Mouse (Mus musculus): Measurements from ENCODE around the gene Arid5b. TPM values are rescaled to one million over a fixed set of nuclear protein-coding genes. Genes with fewer than 3 reads are reported as not detected.

Arid5b gene
- polyA plus RNA-seq, 1 experiment from 2014 or later = 12.6 TPM

DNA sequence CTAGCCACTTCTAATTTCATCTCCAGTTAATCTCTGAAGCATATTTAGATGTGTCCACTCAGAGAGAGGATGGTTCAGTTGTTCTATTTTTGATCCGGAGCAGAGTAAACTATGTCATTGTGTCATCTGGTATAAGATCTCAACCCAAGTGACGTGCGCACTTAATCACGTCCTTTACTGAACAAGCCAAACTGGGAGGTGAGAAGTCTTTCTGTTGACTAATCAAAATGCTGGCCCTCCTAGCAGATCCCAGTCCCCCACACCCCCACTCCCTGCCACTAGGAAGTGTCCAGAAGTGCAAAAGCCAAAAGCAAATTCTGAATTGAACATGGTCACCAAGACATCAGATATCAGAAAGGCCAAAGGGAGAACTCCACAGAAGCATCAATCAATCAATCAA, 144.0 kb downstream of the Arid5b start:
- Histone ChIP-seq H3K9ac (no peak overlapping the region), H3K27me3 (no peaks in the 10 kb centered on the region), H3K9me3 (replicated peaks) (peaks cover 4% of the 10 kb centered on the region; the same call in 1 of the 2 replicates), H3K4me2 (no peak overlapping the region), H3K27ac (no peak overlapping the region), H3K4me1 (peaks cover 30% of the 10 kb centered on the region), H3K36me3 (ENCODE audit: poor library complexity, severe bottlenecking) (no peaks in the 10 kb centered on the region; the same call in 1 of the 2 replicates), H3K4me3 (no peak overlapping the region)
- 89% methylated on average over 4 of the region's 4 CpGs for WGBS
- no peak for ATAC-seq

DNA sequence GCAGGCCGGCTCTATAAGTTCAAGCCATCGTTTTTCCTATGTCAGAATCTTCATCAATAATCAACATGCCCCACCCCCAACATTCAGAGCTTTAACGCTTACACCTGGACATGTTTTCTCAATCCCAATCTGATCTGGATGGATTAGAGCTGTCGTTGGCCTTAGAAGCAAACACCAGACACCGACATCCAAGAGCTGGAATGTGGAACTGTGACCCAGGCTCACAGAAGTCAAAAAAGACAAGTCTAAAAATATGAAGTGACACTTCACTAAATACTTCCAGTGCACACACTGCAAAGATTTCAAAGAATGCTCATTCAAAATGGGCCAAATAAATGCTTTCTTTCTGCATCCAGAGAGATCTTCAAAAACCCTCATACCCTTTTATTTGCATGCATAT, 144.5 kb downstream of the Arid5b start:
- H3K4me3 ChIP-seq = no peak overlapping the region
- H3K4me2 ChIP-seq = no peak overlapping the region
- H3K4me1 ChIP-seq = peaks cover 30% of the 10 kb centered on the region
- peaks cover 4% of the 10 kb centered on the region; the same call in 1 of the 2 replicates for H3K9me3 ChIP-seq (replicated peaks)
- no peak overlapping the region for H3K9ac ChIP-seq
- H3K36me3 ChIP-seq (ENCODE audit: poor library complexity, severe bottlenecking) = no peaks in the 10 kb centered on the region; the same call in 1 of the 2 replicates
- ATAC-seq = no peak
- H3K27me3 ChIP-seq = no peaks in the 10 kb centered on the region
- H3K27ac ChIP-seq = no peak overlapping the region
- 92% methylated on average over 5 of the region's 5 CpGs for WGBS

DNA sequence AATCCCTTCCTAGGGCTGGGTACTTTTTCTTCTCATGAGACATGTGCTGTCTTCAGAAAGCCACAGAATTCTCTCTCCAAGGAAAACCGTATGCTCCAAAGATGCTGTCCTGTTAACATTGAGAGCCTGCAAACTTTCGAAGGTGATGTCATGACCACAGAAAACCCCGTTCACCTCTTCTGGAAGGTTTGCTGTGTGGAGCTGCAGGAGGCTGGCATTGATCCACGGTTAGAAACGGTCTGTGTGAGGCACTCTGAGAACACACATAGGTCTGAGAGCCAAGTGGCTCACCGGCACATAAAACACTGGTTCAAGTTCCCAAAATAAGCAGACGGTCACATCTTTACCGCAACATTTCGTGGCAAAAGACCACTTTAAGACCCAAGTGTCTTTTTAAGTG, 145.9 kb downstream of the Arid5b start:
- peaks cover 31% of the 10 kb centered on the region for H3K4me1 ChIP-seq
- WGBS = 92% methylated on average over 9 of the region's 9 CpGs
- ATAC-seq = no peak

DNA sequence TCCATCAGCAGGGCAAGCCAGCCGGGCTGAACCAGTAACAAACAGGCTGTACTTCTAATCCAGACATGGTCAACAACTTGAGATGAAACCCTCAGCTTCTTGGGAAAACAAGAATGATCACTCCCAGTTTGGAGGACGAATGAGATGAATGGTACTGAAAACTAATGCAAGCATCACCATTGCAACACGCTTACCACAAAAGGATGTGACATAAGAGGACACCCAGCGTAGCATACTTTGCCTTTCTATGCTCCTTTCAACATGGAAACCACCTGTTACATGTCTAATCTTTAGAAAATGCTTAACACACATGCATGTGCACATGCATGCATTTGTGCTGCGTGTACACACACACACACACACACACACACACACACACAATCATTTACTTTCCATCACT, 146.4 kb downstream of the Arid5b start:
- ATAC-seq = no peak
- Histone ChIP-seq H3K4me1 (peaks cover 27% of the 10 kb centered on the region), H3K9ac (no peak overlapping the region), H3K4me2 (no peak overlapping the region), H3K9me3 (replicated peaks) (no peaks in the 10 kb centered on the region), H3K36me3 (ENCODE audit: poor library complexity, severe bottlenecking) (no peaks in the 10 kb centered on the region), H3K27me3 (no peaks in the 10 kb centered on the region), H3K4me3 (no peak overlapping the region), H3K27ac (no peak overlapping the region)
- 94% methylated on average over 5 of the region's 5 CpGs for WGBS

More for the DNA sequence above, 145.9 kb downstream of the Arid5b start:
- Histone ChIP-seq H3K9me3 (replicated peaks) (no peaks in the 10 kb centered on the region), H3K27ac (no peak overlapping the region), H3K36me3 (ENCODE audit: poor library complexity, severe bottlenecking) (no peaks in the 10 kb centered on the region), H3K4me3 (no peak overlapping the region), H3K4me2 (no peak overlapping the region), H3K9ac (no peak overlapping the region), H3K27me3 (no peaks in the 10 kb centered on the region)

DNA sequence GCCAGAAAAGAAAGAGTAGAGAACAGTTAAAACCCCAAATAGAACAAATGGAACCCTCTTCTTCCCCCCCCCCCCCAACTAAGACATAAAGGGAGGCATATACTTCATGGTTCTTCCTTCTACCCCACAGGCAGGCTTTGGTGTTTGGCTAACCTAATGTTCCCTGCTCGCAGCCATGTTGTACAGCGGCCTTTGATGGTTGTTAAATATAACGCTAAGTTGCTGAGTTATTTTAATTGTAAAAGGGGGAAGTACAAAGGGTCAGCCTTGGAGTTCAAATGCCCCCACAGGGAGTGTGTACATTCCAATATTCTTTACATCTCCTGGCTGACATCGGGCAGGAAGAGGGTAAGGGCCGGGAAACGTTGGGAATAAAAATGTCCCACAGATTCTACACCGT, 148.9 kb downstream of the Arid5b start:
- no peak overlapping the region for H3K27ac ChIP-seq
- H3K9me3 ChIP-seq (replicated peaks) = no peaks in the 10 kb centered on the region
- H3K9ac ChIP-seq = no peak overlapping the region
- no peak for ATAC-seq
- H3K36me3 ChIP-seq (ENCODE audit: poor library complexity, severe bottlenecking) = no peaks in the 10 kb centered on the region
- 0 out of 2 replicates have a peak, but pooled peaks cover 9% of the 10 kb centered on the region for H3K4me1 ChIP-seq
- H3K27me3 ChIP-seq = no peaks in the 10 kb centered on the region
- no peak overlapping the region for H3K4me3 ChIP-seq
- H3K4me2 ChIP-seq = no peak overlapping the region
- 64% methylated on average over 7 of the region's 7 CpGs for WGBS

DNA sequence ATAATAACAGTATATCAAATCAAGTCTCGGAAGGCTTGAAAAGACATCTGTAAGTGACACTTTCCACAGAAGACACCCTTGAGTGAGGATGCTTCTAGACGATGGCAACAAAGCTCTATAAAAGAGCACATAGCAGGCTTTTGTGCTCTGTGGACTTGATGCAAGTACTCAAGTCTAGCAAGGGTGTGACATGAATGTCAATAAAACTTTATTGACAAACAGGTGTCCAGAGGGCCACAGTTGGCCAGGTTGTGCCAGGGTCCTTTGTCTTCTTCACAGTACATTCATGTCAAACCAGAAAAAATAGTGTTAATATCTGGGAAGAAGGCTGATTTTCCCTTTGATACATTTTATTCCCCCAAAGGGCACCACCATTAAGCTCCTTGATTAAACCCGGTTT, 149.5 kb downstream of the Arid5b start:
- Histone ChIP-seq H3K27ac (no peak overlapping the region), H3K4me3 (no peak overlapping the region), H3K9ac (no peak overlapping the region), H3K27me3 (no peaks in the 10 kb centered on the region), H3K4me2 (no peak overlapping the region), H3K4me1 (0 out of 2 replicates have a peak, but pooled peaks cover 9% of the 10 kb centered on the region), H3K36me3 (ENCODE audit: poor library complexity, severe bottlenecking) (no peaks in the 10 kb centered on the region), H3K9me3 (replicated peaks) (no peaks in the 10 kb centered on the region)
- 81% methylated on average over 3 of the region's 3 CpGs for WGBS
- ATAC-seq = no peak

DNA sequence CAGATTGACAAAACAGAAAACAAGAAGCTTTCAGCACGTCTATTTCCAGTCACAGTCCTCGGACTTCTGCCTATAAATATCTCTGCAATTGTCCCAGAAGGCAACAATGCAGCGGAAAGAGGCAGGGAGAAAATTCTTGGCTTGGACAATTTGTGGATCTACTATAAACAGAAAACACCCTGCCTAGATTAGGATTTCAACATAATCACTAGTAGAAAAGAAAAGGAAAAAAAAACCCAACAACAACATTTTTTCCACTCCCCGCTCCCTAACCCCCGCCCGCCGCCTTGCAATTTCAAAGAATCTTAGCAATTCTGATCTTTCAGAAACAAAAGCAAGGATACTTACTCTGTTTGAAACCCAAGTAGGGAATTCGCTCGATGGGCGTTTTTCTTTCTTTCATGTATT, 150.1 kb downstream of the Arid5b start:
- H3K9ac ChIP-seq = no peak overlapping the region
- no peak overlapping the region for H3K4me3 ChIP-seq
- H3K4me1 ChIP-seq = 0 out of 2 replicates have a peak, but pooled peaks cover 9% of the 10 kb centered on the region
- no peaks in the 10 kb centered on the region for H3K27me3 ChIP-seq
- ATAC-seq = no peak
- H3K9me3 ChIP-seq (replicated peaks) = no peaks in the 10 kb centered on the region
- no peaks in the 10 kb centered on the region for H3K36me3 ChIP-seq (ENCODE audit: poor library complexity, severe bottlenecking)
- no peak overlapping the region for H3K4me2 ChIP-seq
- no peak overlapping the region for H3K27ac ChIP-seq
- WGBS = 63% methylated on average over 10 of the region's 10 CpGs

DNA sequence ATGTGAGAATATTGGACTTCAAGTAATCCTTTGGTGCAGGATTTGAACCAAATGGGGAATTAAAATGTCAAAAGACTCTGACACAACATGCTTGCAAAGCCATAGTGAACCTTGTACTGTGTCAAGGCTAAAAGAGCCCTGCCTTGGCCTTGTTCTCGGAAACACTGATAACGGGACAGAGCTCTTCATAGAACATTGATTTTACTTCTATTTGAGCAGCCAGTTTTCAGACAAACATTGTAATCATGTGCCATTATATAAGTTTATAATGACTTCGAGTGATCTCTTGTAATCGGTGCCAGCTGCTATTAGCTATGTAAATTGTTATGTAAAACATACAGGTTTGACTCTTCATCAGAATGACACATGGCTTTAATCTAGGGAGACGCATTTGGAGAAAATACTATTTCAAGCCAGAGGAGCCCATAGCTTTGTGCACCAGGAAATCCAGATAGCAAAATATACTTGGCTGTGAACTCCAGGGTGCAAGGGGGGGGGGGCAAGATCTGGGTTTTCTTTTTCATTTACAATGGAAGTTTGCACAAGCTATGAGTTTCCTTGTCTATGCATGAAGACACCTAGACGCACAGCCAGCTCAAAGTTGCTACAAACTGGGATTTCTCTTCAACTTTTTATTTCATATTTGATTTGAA, 150.8 kb downstream of the Arid5b start:
- no peak for ATAC-seq
- no peaks in the 10 kb centered on the region for H3K27me3 ChIP-seq
- no peak overlapping the region for H3K9ac ChIP-seq
- no peaks in the 10 kb centered on the region for H3K36me3 ChIP-seq (ENCODE audit: poor library complexity, severe bottlenecking)
- WGBS = 71% methylated on average over 6 of the region's 6 CpGs
- no peak overlapping the region for H3K27ac ChIP-seq
- H3K4me1 ChIP-seq = 0 out of 2 replicates have a peak, but pooled peaks cover 9% of the 10 kb centered on the region
- no peak overlapping the region for H3K4me3 ChIP-seq
- no peak overlapping the region for H3K4me2 ChIP-seq
- no peaks in the 10 kb centered on the region for H3K9me3 ChIP-seq (replicated peaks)

DNA sequence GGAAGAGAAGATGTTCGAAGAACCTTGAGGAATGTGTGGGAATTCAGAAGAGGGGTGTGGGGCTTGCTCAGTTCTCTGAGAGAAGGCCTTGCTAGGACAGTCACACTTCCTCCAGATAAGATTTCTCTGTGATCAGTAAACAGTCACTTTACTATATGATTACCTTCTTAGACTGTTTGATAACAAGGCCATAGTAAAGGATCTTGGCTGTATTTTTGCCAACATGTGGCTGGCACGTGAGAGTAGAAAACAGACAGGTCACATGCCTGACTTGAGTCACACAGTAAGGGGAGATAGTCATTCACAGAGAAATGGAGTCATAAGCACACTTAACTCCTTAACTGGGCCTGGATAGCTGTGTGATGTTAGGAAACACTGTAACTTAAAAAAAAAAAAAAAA, 151.4 kb downstream of the Arid5b start:
- Histone ChIP-seq H3K4me3 (no peak overlapping the region), H3K4me1 (0 out of 2 replicates have a peak, but pooled peaks cover 9% of the 10 kb centered on the region), H3K27me3 (no peaks in the 10 kb centered on the region), H3K27ac (no peak overlapping the region), H3K36me3 (ENCODE audit: poor library complexity, severe bottlenecking) (no peaks in the 10 kb centered on the region), H3K9ac (no peak overlapping the region), H3K4me2 (no peak overlapping the region), H3K9me3 (replicated peaks) (no peaks in the 10 kb centered on the region)
- no peak for ATAC-seq
- 83% methylated on average over 2 of the region's 2 CpGs for WGBS

DNA sequence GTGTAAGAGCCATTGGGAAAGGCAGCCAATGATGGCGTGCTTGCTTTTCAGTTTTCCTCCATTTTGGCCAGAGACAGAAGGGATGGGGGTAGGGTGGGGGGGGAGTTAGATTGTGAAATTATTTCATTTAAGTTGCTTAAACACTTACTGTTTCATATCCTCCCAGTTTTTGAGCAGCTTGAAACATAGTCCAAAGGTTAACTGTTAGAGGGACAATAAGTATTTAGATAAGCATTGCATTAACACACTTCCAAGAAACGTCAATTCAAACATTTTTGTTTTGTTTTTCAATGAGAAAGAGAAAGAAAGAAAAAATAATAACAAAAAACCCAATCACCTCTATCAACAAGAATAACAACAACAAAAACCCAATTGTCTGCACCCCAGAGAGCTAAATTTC, 152.0 kb downstream of the Arid5b start:
- 87% methylated on average over 2 of the region's 2 CpGs for WGBS

DNA sequence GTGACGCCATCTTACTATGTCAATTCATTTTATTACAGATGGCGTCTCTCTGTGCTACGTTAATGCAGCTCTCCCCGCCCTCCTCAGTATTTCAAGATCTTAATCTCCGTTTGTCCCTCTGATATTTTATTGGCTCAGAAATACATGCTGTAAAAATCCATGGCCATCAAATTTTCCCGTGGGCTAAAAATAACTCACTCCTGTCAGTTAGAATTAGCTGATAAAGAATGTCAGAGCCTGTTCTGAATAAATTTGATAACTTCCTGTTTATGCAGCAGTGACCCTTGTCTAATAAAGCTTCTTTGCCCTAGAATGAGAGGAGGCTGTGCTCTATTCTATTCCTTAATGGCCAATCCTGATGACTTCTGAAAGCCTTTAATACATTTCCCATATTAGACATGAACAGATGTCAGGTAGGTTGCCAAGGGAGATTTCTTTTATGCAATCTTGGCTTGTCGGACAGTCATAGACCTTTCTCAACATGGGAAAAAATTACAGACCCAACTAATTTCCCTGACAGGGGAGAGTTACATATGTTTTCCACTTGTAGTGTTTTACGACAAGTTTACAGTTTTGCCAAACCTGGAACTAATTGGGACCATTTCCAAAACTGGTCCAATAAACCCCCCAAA, 152.5 kb downstream of the Arid5b start:
- H3K4me3 ChIP-seq = no peak overlapping the region
- no peak for ATAC-seq
- H3K9ac ChIP-seq = no peak overlapping the region
- 0 out of 2 replicates have a peak, but pooled peaks cover 9% of the 10 kb centered on the region for H3K4me1 ChIP-seq
- H3K27ac ChIP-seq = no peak overlapping the region
- no peaks in the 10 kb centered on the region for H3K9me3 ChIP-seq (replicated peaks)
- no peaks in the 10 kb centered on the region for H3K27me3 ChIP-seq
- H3K36me3 ChIP-seq (ENCODE audit: poor library complexity, severe bottlenecking) = no peaks in the 10 kb centered on the region
- no peak overlapping the region for H3K4me2 ChIP-seq
- 70% methylated on average over 8 of the region's 8 CpGs for WGBS

More for the DNA sequence above, 152.0 kb downstream of the Arid5b start:
- Histone ChIP-seq H3K9ac (no peak overlapping the region), H3K36me3 (ENCODE audit: poor library complexity, severe bottlenecking) (no peaks in the 10 kb centered on the region), H3K4me3 (no peak overlapping the region), H3K27ac (no peak overlapping the region), H3K4me1 (0 out of 2 replicates have a peak, but pooled peaks cover 9% of the 10 kb centered on the region), H3K27me3 (no peaks in the 10 kb centered on the region), H3K9me3 (replicated peaks) (no peaks in the 10 kb centered on the region), H3K4me2 (no peak overlapping the region)
- no peak for ATAC-seq

DNA sequence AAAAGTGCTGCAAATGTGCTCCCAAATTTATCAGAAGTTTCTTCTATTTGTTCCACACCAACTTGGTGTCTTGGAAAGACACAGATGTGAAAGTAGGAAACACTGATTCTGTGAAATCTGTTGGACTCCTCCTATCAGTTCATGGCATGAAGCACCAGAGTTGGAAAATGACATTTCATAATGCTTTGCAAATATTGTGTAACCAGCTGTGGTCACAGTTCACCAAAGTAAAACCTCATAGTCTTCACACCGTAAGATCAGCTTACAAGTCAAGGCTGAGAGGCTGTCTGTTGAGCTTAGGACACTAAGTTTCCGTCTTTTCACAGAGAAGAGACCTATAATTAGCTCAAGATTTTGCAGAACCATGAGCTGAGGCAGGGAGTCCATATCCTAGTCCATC, 153.6 kb downstream of the Arid5b start:
- Histone ChIP-seq H3K27me3 (no peaks in the 10 kb centered on the region), H3K9me3 (replicated peaks) (no peaks in the 10 kb centered on the region), H3K27ac (no peak overlapping the region), H3K4me1 (0 out of 2 replicates have a peak, but pooled peaks cover 9% of the 10 kb centered on the region), H3K4me3 (no peak overlapping the region), H3K36me3 (ENCODE audit: poor library complexity, severe bottlenecking) (no peaks in the 10 kb centered on the region), H3K4me2 (no peak overlapping the region), H3K9ac (no peak overlapping the region)
- WGBS = 94% methylated on average over 2 of the region's 2 CpGs
- ATAC-seq = no peak
